Mouse (Mus musculus): Measurements from ENCODE around the gene Megf8. TPM values are rescaled to one million over a fixed set of nuclear protein-coding genes. Genes with fewer than 3 reads are reported as not detected.
"Not testable (repeated sequence)": the region's sequence is repeated elsewhere in the genome, so short reads cannot be mapped to it uniquely, and the experiment has no call there.

Megf8 gene
- polyA plus RNA-seq, 1 experiment from 2014 or later, result 14.7 TPM

DNA sequence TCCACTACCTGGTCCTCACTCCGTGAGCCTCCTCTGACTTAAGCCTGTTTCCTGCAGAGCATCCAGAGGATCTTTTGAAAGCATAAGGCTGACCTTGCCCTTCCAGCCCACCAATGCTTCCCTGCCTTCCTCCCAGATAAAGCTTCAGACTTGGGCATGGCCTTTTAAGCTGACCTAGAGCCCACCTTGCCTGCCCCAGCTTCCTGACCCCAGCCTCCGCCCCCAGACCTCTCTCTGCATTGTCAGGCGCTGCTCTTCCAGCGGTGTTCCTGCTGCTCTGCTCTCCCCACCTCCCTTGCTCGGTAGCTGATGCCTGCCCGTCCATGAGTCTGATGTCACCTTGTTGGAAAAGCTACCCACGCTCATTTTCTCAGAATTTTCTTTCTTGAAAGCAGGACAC, 75.9 kb downstream of the Megf8 start:
- ATAC-seq (ENCODE audit: insufficient read depth, low FRiP score, low TSS enrichment) (no peak), DNase-seq (ENCODE audit: low spot score) (no peak)

DNA sequence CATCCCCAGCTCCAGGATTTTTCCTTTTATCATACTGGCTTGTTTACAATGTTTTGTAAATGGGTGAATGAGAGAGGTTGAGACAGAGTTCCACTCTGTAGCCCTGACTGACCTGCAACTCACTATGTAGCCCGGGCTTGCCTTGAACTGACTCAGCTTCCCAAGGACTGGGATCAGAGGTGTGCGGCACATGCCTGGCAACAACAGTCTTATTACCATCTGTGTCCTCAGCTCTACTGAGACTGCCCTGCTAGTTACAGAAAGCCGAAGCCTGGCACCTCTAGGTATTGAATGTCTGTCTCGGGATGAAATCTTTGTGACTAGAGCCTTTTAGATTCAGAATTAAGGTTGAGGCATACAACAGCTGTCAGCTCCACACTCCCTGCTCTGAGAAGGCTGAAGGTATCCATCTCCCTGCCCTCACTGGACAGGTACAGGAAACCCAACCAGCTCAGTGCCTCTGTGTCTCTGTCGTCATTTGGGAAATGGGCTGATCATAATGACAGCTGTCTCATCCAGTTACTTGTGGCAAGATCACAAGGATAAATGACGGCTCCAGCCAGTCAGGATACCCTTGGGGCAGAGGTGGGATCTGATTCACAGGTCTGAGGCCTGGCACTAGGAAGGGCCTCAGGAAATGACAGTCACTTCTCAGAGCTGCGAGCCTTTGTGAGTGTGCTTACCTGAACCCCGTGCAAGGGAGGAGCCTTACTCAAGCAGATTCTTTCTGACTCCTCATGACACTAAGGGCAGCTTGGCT, 76.7 kb downstream of the Megf8 start:
- no peaks in the 10 kb centered on the region for H3K27me3 ChIP-seq (ENCODE audit: control insufficient read depth, insufficient read depth, low read length)
- DNase-seq (ENCODE audit: low spot score) (no peak), ATAC-seq (ENCODE audit: insufficient read depth, low FRiP score, low TSS enrichment) (no peak)
- no peaks in the 10 kb centered on the region for H3K36me3 ChIP-seq (ENCODE audit: control insufficient read depth, insufficient read depth, low read length)
- peak overlapping the region; percentile 82; the same call in 1 of the 2 replicates for H3K4me2 ChIP-seq (ENCODE audit: low read depth)
- WGBS, result 82% methylated on average over 8 of the region's 8 CpGs
- peaks cover 10% of the 10 kb centered on the region for H3K4me1 ChIP-seq (ENCODE audit: control insufficient read depth, insufficient read depth, low read length)
- H3K27ac ChIP-seq (ENCODE audit: low read depth, low read length), result no peak overlapping the region
- no peak overlapping the region for H3K9ac ChIP-seq (ENCODE audit: low read length)
- no peaks in the 10 kb centered on the region for H3K9me3 ChIP-seq (ENCODE audit: control insufficient read depth, low read length)
- no peak overlapping the region; the same call in 1 of the 2 replicates for H3K4me3 ChIP-seq (ENCODE audit: low read depth, low read length)

More for the DNA sequence above, 75.9 kb downstream of the Megf8 start:
- Histone ChIP-seq H3K9me3 (ENCODE audit: control insufficient read depth, low read length) (no peaks in the 10 kb centered on the region), H3K27ac (ENCODE audit: low read depth, low read length) (no peak overlapping the region), H3K4me1 (ENCODE audit: control insufficient read depth, insufficient read depth, low read length) (peaks cover 10% of the 10 kb centered on the region), H3K4me3 (ENCODE audit: low read depth, low read length) (no peak overlapping the region), H3K4me2 (ENCODE audit: low read depth) (no peak overlapping the region), H3K27me3 (ENCODE audit: control insufficient read depth, insufficient read depth, low read length) (no peaks in the 10 kb centered on the region), H3K36me3 (ENCODE audit: control insufficient read depth, insufficient read depth, low read length) (peaks cover 1% of the 10 kb centered on the region; the same call in 1 of the 2 replicates), H3K9ac (ENCODE audit: low read length) (no peak overlapping the region)
- 54% methylated on average over 7 of the region's 7 CpGs for WGBS

DNA sequence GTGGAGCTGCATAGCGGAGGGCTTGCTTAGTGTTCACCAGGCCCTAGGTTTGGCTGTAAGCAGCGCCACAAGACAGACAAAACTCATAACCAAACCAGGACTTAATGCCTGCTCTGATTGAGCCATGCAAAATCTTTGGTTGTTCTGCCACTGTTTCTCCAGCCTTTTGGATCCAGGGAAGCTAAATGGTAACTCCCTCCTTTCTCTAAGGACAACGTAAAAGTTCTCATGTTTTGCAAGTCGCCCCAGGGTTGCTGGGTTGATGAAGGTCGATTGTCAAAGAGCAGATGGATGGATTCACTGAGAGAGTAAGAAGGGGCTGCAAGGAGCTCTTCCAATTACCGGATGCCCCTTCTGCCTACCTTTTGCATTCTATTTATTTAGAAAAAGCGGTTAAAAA, 77.8 kb downstream of the Megf8 start:
- no peaks in the 10 kb centered on the region for H3K36me3 ChIP-seq (ENCODE audit: control insufficient read depth, insufficient read depth, low read length)
- no peaks in the 10 kb centered on the region for H3K27me3 ChIP-seq (ENCODE audit: control insufficient read depth, insufficient read depth, low read length)
- ATAC-seq (ENCODE audit: insufficient read depth, low FRiP score, low TSS enrichment) (no peak), DNase-seq (ENCODE audit: low spot score) (no peak)
- peak overlapping the region; percentile 82 for H3K4me2 ChIP-seq (ENCODE audit: low read depth)
- H3K4me3 ChIP-seq (ENCODE audit: low read depth, low read length), result peak overlapping the region; percentile 62
- no peak overlapping the region for H3K27ac ChIP-seq (ENCODE audit: low read depth, low read length)
- WGBS, result 20% methylated on average over 7 of the region's 7 CpGs
- H3K4me1 ChIP-seq (ENCODE audit: control insufficient read depth, insufficient read depth, low read length), result peaks cover 10% of the 10 kb centered on the region
- peak overlapping the region; percentile 59 for H3K9ac ChIP-seq (ENCODE audit: low read length)
- H3K9me3 ChIP-seq (ENCODE audit: control insufficient read depth, low read length), result no peaks in the 10 kb centered on the region

DNA sequence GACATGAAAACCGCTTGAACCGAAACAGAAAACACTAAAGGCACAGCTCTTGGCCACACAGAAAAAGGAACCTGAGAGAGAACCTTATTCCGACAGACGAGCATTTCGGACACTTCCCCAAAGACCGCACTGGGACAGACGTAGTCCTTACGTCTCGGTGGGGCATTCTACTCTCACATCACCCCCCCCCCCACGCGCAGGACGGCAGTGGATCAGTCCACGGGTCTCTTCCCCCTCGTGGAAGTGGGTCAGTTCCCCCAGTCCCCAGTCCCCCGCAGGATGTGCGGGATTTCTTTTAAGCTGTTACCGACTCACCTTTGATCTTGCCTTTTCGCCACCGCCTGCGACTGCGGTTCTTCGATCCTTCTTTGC, 78.2 kb downstream of the Megf8 start:
- no peaks in the 10 kb centered on the region for H3K9me3 ChIP-seq (ENCODE audit: control insufficient read depth, low read length)
- no peak overlapping the region for H3K27ac ChIP-seq (ENCODE audit: low read depth, low read length)

DNA sequence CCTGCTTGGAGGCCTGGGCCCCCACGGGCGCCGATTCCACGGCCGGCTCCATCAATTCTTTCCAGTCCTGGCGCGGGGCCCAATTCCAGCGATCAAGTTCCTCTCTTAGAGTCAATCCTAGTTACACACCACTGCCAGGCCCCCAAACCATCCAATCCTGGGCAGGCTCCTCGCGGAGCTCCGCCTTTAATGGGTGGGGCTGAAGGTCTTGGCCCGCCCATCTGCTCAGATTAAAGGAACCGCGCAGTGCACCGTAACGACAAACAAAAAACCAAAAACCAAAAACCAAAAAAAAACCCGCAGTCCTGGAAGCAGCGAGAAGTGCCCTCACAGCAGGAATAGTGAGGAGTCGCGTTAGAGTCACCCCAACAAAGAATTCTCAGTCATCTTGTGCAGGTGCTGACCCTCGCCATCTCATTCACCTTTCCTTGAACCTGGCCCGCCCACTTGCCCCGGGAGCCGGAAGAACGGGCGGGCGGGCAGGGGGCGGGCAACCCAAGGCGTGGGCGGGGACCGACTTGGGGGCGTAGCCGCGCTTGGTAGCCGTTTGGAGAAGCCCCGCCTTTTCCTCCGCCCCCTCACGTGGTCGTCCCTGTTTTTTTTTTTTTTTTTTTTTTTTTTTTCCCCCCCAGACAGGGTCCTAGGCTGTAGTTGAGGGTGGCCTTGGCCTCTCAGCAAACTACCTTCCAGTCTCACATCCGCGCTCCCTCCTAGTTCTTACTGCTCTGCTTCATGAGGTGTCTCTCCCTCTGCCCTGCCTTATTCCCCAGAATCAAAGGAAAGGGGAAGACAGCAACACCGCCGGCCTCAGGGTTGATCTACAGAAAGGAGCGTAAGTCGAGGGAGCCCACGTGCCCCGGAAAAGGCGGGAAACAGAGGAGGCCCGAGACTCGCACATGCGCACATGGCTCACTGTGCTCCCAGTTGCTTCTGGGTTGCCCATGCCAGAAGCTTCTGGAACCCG, 78.9 kb downstream of the Megf8 start:
- Histone ChIP-seq H3K9ac (ENCODE audit: low read length) (peak overlapping the region; percentile 59), H3K9me3 (ENCODE audit: control insufficient read depth, low read length) (no peaks in the 10 kb centered on the region), H3K27me3 (ENCODE audit: control insufficient read depth, insufficient read depth, low read length) (no peaks in the 10 kb centered on the region), H3K36me3 (ENCODE audit: control insufficient read depth, insufficient read depth, low read length) (no peaks in the 10 kb centered on the region), H3K4me1 (ENCODE audit: control insufficient read depth, insufficient read depth, low read length) (peaks cover 10% of the 10 kb centered on the region), H3K4me3 (ENCODE audit: low read depth, low read length) (peak overlapping the region; percentile 62), H3K27ac (ENCODE audit: low read depth, low read length) (no peak overlapping the region), H3K4me2 (ENCODE audit: low read depth) (peak overlapping the region; percentile 82)
- 8% methylated on average over 48 of the region's 52 CpGs for WGBS
- peak; percentile 93 for DNase-seq (ENCODE audit: low spot score)
- peak; percentile 97 for ATAC-seq (ENCODE audit: insufficient read depth, low FRiP score, low TSS enrichment)

More for the DNA sequence above, 78.2 kb downstream of the Megf8 start:
- under 1% methylated on average over 22 of the region's 22 CpGs for WGBS
- Histone ChIP-seq H3K36me3 (ENCODE audit: control insufficient read depth, insufficient read depth, low read length) (no peaks in the 10 kb centered on the region), H3K4me2 (ENCODE audit: low read depth) (peak overlapping the region; percentile 82), H3K4me1 (ENCODE audit: control insufficient read depth, insufficient read depth, low read length) (peaks cover 10% of the 10 kb centered on the region), H3K4me3 (ENCODE audit: low read depth, low read length) (peak overlapping the region; percentile 62), H3K27me3 (ENCODE audit: control insufficient read depth, insufficient read depth, low read length) (no peaks in the 10 kb centered on the region), H3K9ac (ENCODE audit: low read length) (peak overlapping the region; percentile 59)
- ATAC-seq (ENCODE audit: insufficient read depth, low FRiP score, low TSS enrichment) (peak; percentile 52), DNase-seq (ENCODE audit: low spot score) (no peak)

DNA sequence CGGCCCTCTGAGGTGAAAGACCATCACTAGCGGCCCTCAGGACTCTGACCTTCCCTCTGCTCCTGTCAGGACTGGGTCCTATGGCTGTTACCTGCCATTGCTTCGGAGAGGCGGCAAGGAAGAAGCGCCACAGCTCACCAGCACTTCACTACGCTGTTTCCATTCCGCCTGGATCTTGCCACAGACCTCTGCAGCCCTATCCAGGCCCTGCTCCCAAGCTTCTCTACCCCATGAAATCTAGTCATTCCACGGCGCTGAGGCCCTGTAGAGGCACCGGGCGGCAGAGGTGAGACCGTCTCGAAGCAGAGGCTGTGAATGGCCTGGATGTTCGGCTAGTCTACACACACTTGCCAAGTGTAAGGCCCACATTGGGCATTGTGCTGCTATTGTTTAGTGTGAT, 79.7 kb downstream of the Megf8 start:
- WGBS, result 90% methylated on average over 14 of the region's 14 CpGs
- Histone ChIP-seq H3K9ac (ENCODE audit: low read length) (no peak overlapping the region), H3K4me1 (ENCODE audit: control insufficient read depth, insufficient read depth, low read length) (peaks cover 10% of the 10 kb centered on the region), H3K9me3 (ENCODE audit: control insufficient read depth, low read length) (no peaks in the 10 kb centered on the region), H3K27me3 (ENCODE audit: control insufficient read depth, insufficient read depth, low read length) (no peaks in the 10 kb centered on the region), H3K4me2 (ENCODE audit: low read depth) (no peak overlapping the region), H3K36me3 (ENCODE audit: control insufficient read depth, insufficient read depth, low read length) (no peaks in the 10 kb centered on the region), H3K4me3 (ENCODE audit: low read depth, low read length) (no peak overlapping the region), H3K27ac (ENCODE audit: low read depth, low read length) (no peak overlapping the region)
- ATAC-seq (ENCODE audit: insufficient read depth, low FRiP score, low TSS enrichment), result no peak
- DNase-seq (ENCODE audit: low spot score), result no peak

DNA sequence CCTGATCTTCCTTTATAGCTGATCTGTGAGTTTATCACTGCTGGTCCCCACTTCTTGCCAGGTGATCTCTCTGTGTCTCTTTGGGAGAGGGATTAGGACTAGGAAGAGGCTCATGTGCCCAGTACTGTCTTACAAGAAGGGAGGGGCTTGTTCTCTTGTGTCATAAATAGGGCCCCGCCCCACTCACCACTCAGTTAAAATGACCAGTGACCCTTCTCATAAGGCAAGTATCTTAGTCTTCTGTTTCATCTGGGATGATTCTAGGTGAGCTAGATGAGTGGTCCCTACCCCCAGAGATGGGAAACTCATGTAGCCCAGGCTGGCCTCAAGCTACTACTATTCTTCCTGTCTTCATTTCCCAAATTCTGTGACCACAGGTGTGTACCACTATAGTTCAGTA, 81.6 kb downstream of the Megf8 start, which contains the start of gene Lipe:
Lipe (minus strand) TSS at position 101 of the 400 bp plus-strand sequence.
- no peak within 1 kb of the TSS for H3K4me3 ChIP-seq (ENCODE audit: low read depth, low read length)

DNA sequence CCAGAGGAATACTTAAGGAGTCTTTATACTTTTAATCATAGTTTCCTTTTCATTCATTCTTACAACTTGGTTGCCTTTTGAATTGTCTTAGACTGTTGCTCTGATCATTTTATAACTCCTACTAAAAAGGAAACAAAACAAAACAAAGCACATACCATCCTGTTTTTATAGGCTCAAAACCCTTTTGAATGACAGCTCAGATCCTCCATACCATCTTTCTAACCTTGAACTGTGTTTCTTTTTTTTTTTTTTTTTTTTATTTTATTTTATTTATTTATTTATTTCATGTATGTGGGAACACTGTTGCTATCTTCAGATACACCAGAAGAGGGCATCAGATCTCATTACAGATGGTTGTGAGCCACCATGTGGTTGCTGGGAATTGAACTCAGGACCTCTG, 82.1 kb downstream of the Megf8 start:
- H3K4me3 ChIP-seq (ENCODE audit: low read depth, low read length); H3K27ac ChIP-seq (ENCODE audit: low read depth, low read length); DNase-seq (ENCODE audit: low spot score); H3K4me1 ChIP-seq (ENCODE audit: control insufficient read depth, insufficient read depth, low read length); H3K9ac ChIP-seq (ENCODE audit: low read length); H3K4me2 ChIP-seq (ENCODE audit: low read depth); H3K27me3 ChIP-seq (ENCODE audit: control insufficient read depth, insufficient read depth, low read length); H3K9me3 ChIP-seq (ENCODE audit: control insufficient read depth, low read length); H3K36me3 ChIP-seq (ENCODE audit: control insufficient read depth, insufficient read depth, low read length); ATAC-seq (ENCODE audit: insufficient read depth, low FRiP score, low TSS enrichment): not testable (repeated sequence)

More for the DNA sequence above, 81.6 kb downstream of the Megf8 start, which contains the start of gene Lipe:
- H3K9me3 ChIP-seq (ENCODE audit: control insufficient read depth, low read length), result no peaks in the 10 kb centered on the region
- H3K4me2 ChIP-seq (ENCODE audit: low read depth), result no peak within 1 kb of the TSS
- no peak for ATAC-seq (ENCODE audit: insufficient read depth, low FRiP score, low TSS enrichment)
- H3K9ac ChIP-seq (ENCODE audit: low read length), result no peak within 1 kb of the TSS
- 96% methylated on average over 1 of the region's 1 CpGs for WGBS
- no peaks in the 10 kb centered on the region for H3K36me3 ChIP-seq (ENCODE audit: control insufficient read depth, insufficient read depth, low read length)
- no peak for DNase-seq (ENCODE audit: low spot score)
- H3K27me3 ChIP-seq (ENCODE audit: control insufficient read depth, insufficient read depth, low read length), result no peaks in the 10 kb centered on the region
- no peak within 1 kb of the TSS for H3K27ac ChIP-seq (ENCODE audit: low read depth, low read length)
- H3K4me1 ChIP-seq (ENCODE audit: control insufficient read depth, insufficient read depth, low read length), result peaks cover 10% of the 10 kb centered on the region
